Mouse (Mus musculus) lung, postnatal 0 days (tissue): ENCODE data around the gene Zbtb9. TPM values are rescaled to one million over a fixed set of nuclear protein-coding genes. Genes with fewer than 3 reads are reported as not detected.

Experiments used
- ATAC-seq: fragments of 200-750 bp; cut with Nextera tagmentation; 2 replicates; pipeline ENCODE4 v1.8.0; 2017; ENCODE audit warnings: moderate library complexity
- DNase-seq: peaks from one replicate; pipeline ENCODE4 v3.0.0-alpha.2; 2016; ENCODE audit warnings: low spot score
- H3K27ac ChIP-seq: fragments of 300-500 bp; sonication (generic); 2 replicates; pipeline ENCODE4 v1.5.1; 2014; ENCODE audit warnings: antibody characterized with exemption, mild to moderate bottlenecking, low read length, mixed read lengths
- H3K27me3 ChIP-seq: fragments of 300-500 bp; sonication (generic); replicated peaks from 2 replicates; pipeline ENCODE4 v1.6.1; 2014; ENCODE audit warnings: low read length, mixed read lengths; ENCODE audit not compliant: insufficient read depth
- H3K36me3 ChIP-seq: fragments of 300-500 bp; sonication (generic); 2 replicates; pipeline ENCODE4 v1.6.1; 2014; ENCODE audit warnings: low read length, mixed read lengths; ENCODE audit not compliant: insufficient read depth
- H3K4me1 ChIP-seq: fragments of 300-500 bp; sonication (generic); 2 replicates; pipeline ENCODE4 v1.6.1; 2014; ENCODE audit warnings: antibody characterized with exemption, low read depth, low read length, mixed read lengths; ENCODE audit not compliant: insufficient read depth
- H3K4me2 ChIP-seq: fragments of 300-500 bp; sonication (generic); replicated peaks from 2 replicates; pipeline ENCODE4 v1.6.1; 2014; ENCODE audit warnings: low read depth, mild to moderate bottlenecking, low read length, moderate library complexity, mixed read lengths
- H3K4me3 ChIP-seq: fragments of 300-500 bp; sonication (generic); 2 replicates; pipeline ENCODE4 v1.5.1; 2014; ENCODE audit warnings: low read depth, low read length
- H3K9ac ChIP-seq: fragments of 300-500 bp; sonication (generic); replicated peaks from 2 replicates; pipeline ENCODE4 v1.6.1; 2014; ENCODE audit warnings: low read depth, mild to moderate bottlenecking
- H3K9me3 ChIP-seq: fragments of 300-500 bp; sonication (generic); 2 replicates; pipeline ENCODE4 v1.6.1; 2016; ENCODE audit warnings: low read length, mixed read lengths
- CTCF ChIP-seq: IDR thresholded peaks from 2 replicates; pipeline ENCODE4 v1.5.1; 2016; ENCODE audit warnings: antibody characterized with exemption, mild to moderate bottlenecking
- EP300 ChIP-seq: IDR thresholded peaks from 2 replicates; pipeline ENCODE4 v1.6.1; 2016; ENCODE audit warnings: antibody characterized with exemption, mild to moderate bottlenecking, control low read depth
- WGBS: fragments of 180-500 bp; shearing (Covaris S2); extraction: QIAGEN DNeasy Blood & Tissue Kit; methylation state at CpG from one replicate; pipeline ENCODE4 v1.1.7; 2014; 5-methylcytosine and 5-hydroxymethylcytosine counted together
- polyA plus RNA-seq: library from polyadenylated mRNA; unstranded; fragments of >200 nt; fragmentation: Nextera tagmentation; extraction: Ambion mirVana; gene quantifications from 2 replicates; pipeline ENCODE4 v1.2.1, GENCODE M21; 2015

Zbtb9 gene
- polyA plus RNA-seq, 1 experiment from 2014 or later = 9.3 TPM

GRCm38 (mm10) chr17:26938731-26939130 is 34.2 kb upstream of the Zbtb9 start:
- H3K4me2 ChIP-seq = peak overlapping the region; percentile 95
- WGBS = 2% methylated on average over 22 of the region's 22 CpGs
- H3K27ac ChIP-seq = peak overlapping the region; percentile 84
- TF ChIP-seq CTCF (no peak), EP300 (0 out of 2 replicates have a peak, but pooled peaks have one; percentile 23)
- H3K9me3 ChIP-seq = no peaks in the 10 kb centered on the region
- H3K4me1 ChIP-seq = peaks cover 28% of the 10 kb centered on the region
- H3K4me3 ChIP-seq = peak overlapping the region; percentile 64
- DNase-seq (no peak), ATAC-seq (no peak)
- no peaks in the 10 kb centered on the region for H3K36me3 ChIP-seq
- H3K9ac ChIP-seq = peak overlapping the region; percentile 60
- no peaks in the 10 kb centered on the region for H3K27me3 ChIP-seq

- TF ChIP-seq CTCF (peak; percentile 33; the same call in 1 of the 2 replicates), EP300 (no peak)
- Histone ChIP-seq H3K4me1 (peaks cover 25% of the 10 kb centered on the region), H3K4me3 (peak within 1 kb of the TSS; percentile 64), H3K27ac (peak within 1 kb of the TSS; percentile 97), H3K4me2 (peak within 1 kb of the TSS; percentile 95), H3K27me3 (no peaks in the 10 kb centered on the region), H3K9ac (peak within 1 kb of the TSS; percentile 77), H3K36me3 (no peaks in the 10 kb centered on the region), H3K9me3 (no peaks in the 10 kb centered on the region)
- WGBS = 1% methylated on average over 60 of the region's 70 CpGs
- ATAC-seq (peak; percentile 96), DNase-seq (peak; percentile 100)
These were observed 33.6 kb upstream of the Zbtb9 start, which contains the start of gene Cuta for GRCm38 (mm10) chr17:26939178-26939972. TSS of gene Cuta (minus strand) at chr17:26939569.

GRCm38 (mm10) chr17:26939973-26940300 is 33.0 kb upstream of the Zbtb9 start:
- Histone ChIP-seq H3K9ac (peak overlapping the region; percentile 77), H3K27ac (peak overlapping the region; percentile 97), H3K4me1 (peaks cover 25% of the 10 kb centered on the region), H3K4me2 (peak overlapping the region; percentile 78), H3K9me3 (no peaks in the 10 kb centered on the region), H3K4me3 (peak overlapping the region; percentile 64), H3K36me3 (no peaks in the 10 kb centered on the region), H3K27me3 (no peaks in the 10 kb centered on the region)
- no peak for ATAC-seq
- TF ChIP-seq CTCF = no peak; the same call in 1 of the 2 replicates
- no peak for TF ChIP-seq EP300
- no peak for DNase-seq
- WGBS = 10% methylated on average over 3 of the region's 3 CpGs

- Histone ChIP-seq H3K27me3 (no peaks in the 10 kb centered on the region), H3K4me2 (peak within 1 kb of the TSS; percentile 78), H3K4me1 (peaks cover 25% of the 10 kb centered on the region), H3K36me3 (no peaks in the 10 kb centered on the region), H3K9ac (peak within 1 kb of the TSS; percentile 77; the same call in 1 of the 2 replicates), H3K4me3 (peak within 1 kb of the TSS; percentile 64), H3K9me3 (no peaks in the 10 kb centered on the region), H3K27ac (peak within 1 kb of the TSS; percentile 97)
- WGBS = 2% methylated on average over 17 of the region's 24 CpGs
- DNase-seq = peak; percentile 56
- TF ChIP-seq CTCF (no peak), EP300 (no peak)
- ATAC-seq = no peak
These were observed 31.8 kb upstream of the Zbtb9 start, which contains the start of gene Syngap1 for GRCm38 (mm10) chr17:26941031-26941789. TSS of gene Syngap1 (plus strand) at chr17:26941253.

GRCm38 (mm10) chr17:26941841-26942570 is 31.0 kb upstream of the Zbtb9 start:
- Histone ChIP-seq H3K27me3 (no peaks in the 10 kb centered on the region), H3K27ac (no peak overlapping the region), H3K9me3 (no peaks in the 10 kb centered on the region), H3K4me2 (peak overlapping the region; percentile 50; the same call in 1 of the 2 replicates), H3K4me3 (no peak overlapping the region), H3K9ac (no peak overlapping the region), H3K4me1 (peaks cover 25% of the 10 kb centered on the region), H3K36me3 (no peaks in the 10 kb centered on the region)
- WGBS = 23% methylated on average over 4 of the region's 4 CpGs
- ATAC-seq = no peak
- no peak for DNase-seq
- TF ChIP-seq EP300 = no peak
